ENCODE assay signal across 17 mouse cellular contexts in genomic region chr11:54051161-54051560, GRCm38 (mm10). TPM values are rescaled to one million over a fixed set of nuclear protein-coding genes. Genes with fewer than 3 reads are reported as not detected.
"Had no signal": no experiment of that assay in that cellular context is flagged by ENCODE, and none has a peak within 500 bp of the region (broad histone marks: within the 10 kb centered on the region; RNA-seq: fewer than 3 reads in every experiment).

No protein-coding gene starts in this region.

- H3K36me3 ChIP-seq: liver, embryonic 13.5 days; lung, embryonic 15.5 days; neural tube, embryonic 13.5 days had no signal

- DNase-seq: layer of hippocampus, postnatal 36 days; liver; liver, embryonic 13.5 days; liver, postnatal 0 days; lung, postnatal 14 days; midbrain, embryonic 14.5 days; retina, postnatal 1 day; right cerebral cortex, postnatal 14 days; thymus, adult 2 months; thymus, postnatal 36 days had no signal

- H3K9ac ChIP-seq: intestine, embryonic 15.5 days; limb, embryonic 12.5 days; liver, embryonic 13.5 days; liver, postnatal 0 days; lung, embryonic 15.5 days; neural tube, embryonic 13.5 days; stomach, embryonic 15.5 days had no signal

- H3K4me1 ChIP-seq: lung, embryonic 15.5 days; neural tube, embryonic 13.5 days; stomach, embryonic 15.5 days had no signal

- H3K4me3 ChIP-seq: intestine, embryonic 15.5 days; limb, embryonic 12.5 days; liver, embryonic 13.5 days; lung, embryonic 15.5 days; neural tube, embryonic 13.5 days; stomach, embryonic 15.5 days had no signal

- H3K4me2 ChIP-seq: intestine, embryonic 15.5 days; limb, embryonic 12.5 days; liver, embryonic 13.5 days; lung, embryonic 15.5 days; neural tube, embryonic 13.5 days; stomach, embryonic 15.5 days had no signal

- ATAC-seq: intestine, embryonic 15.5 days; liver, postnatal 0 days had no signal

- H3K27me3 ChIP-seq: intestine, embryonic 15.5 days; limb, embryonic 12.5 days; liver, embryonic 13.5 days; lung, embryonic 15.5 days; neural tube, embryonic 13.5 days; stomach, embryonic 15.5 days had no signal

- H3K9me3 ChIP-seq: intestine, embryonic 15.5 days; limb, embryonic 12.5 days; liver, embryonic 13.5 days; lung, embryonic 15.5 days; neural tube, embryonic 13.5 days; stomach, embryonic 15.5 days had no signal

- H3K27ac ChIP-seq: intestine, embryonic 15.5 days; limb, embryonic 12.5 days; liver, embryonic 13.5 days; lung, embryonic 15.5 days; macrophage; neural tube, embryonic 13.5 days; stomach, embryonic 15.5 days had no signal

RNA-seq across cellular contexts. Expression of gene Pdlim4, which starts 17.7 kb away (rescaled TPM):
- total RNA-seq: megakaryocyte-erythroid progenitor cell, adult 5-6 weeks had no signal
